Mouse (Mus musculus): ENCODE measurements around the gene Med12l. TPM values are rescaled to one million over a fixed set of nuclear protein-coding genes. Genes with fewer than 3 reads are reported as not detected.
"Not testable (repeated sequence)": the region's sequence is repeated elsewhere in the genome, so short reads cannot be mapped to it uniquely, and the experiment has no call there.

Med12l gene
- total RNA-seq, 2 experiments from 2014 or later = 8.7 to 9.7 TPM

- intact Hi-C loops (cut with DNase I) = no loop called here
- DNase-seq = no peak
Measured at GRCm38 (mm10) chr3:59131966-59132365, 126.3 kb downstream of the Med12l start.

- intact Hi-C loops (cut with DNase I) = no loop called here
- DNase-seq = no peak
Measured at GRCm38 (mm10) chr3:59133189-59133588, 127.6 kb downstream of the Med12l start.

- intact Hi-C loops (cut with DNase I) = no loop called here
Measured at GRCm38 (mm10) chr3:59135911-59136653, 130.5 kb downstream of the Med12l start.

GRCm38 (mm10) chr3:59138946-59139468 is 133.4 kb downstream of the Med12l start:
- intact Hi-C loops (cut with DNase I) = no loop called here
- DNase-seq = no peak

More at GRCm38 (mm10) chr3:59135911-59136653, 130.5 kb downstream of the Med12l start:
- DNase-seq = no peak

GRCm38 (mm10) chr3:59139651-59140051 is 134.0 kb downstream of the Med12l start:
- no peak for DNase-seq
- intact Hi-C loops (cut with DNase I) = no loop called here

- DNase-seq = no peak
- intact Hi-C loops (cut with DNase I) = no loop called here
Measured at GRCm38 (mm10) chr3:59140115-59140514, 134.5 kb downstream of the Med12l start.

- DNase-seq; intact Hi-C loops (cut with DNase I): not testable (repeated sequence)
Measured at GRCm38 (mm10) chr3:59140941-59141340, 135.3 kb downstream of the Med12l start.

- intact Hi-C loops (cut with DNase I) = no loop called here
Measured at GRCm38 (mm10) chr3:59141507-59142305, 136.1 kb downstream of the Med12l start.

GRCm38 (mm10) chr3:59145194-59145593 is 139.6 kb downstream of the Med12l start:
- intact Hi-C loops (cut with DNase I) = no loop called here
- DNase-seq = no peak

More at GRCm38 (mm10) chr3:59141507-59142305, 136.1 kb downstream of the Med12l start:
- no peak for DNase-seq

- intact Hi-C loops (cut with DNase I) = no loop called here
- DNase-seq = no peak
Measured at GRCm38 (mm10) chr3:59149646-59150045, 144.0 kb downstream of the Med12l start.

- no peak for DNase-seq
- intact Hi-C loops (cut with DNase I) = no loop called here
Measured at GRCm38 (mm10) chr3:59150624-59151023, 145.0 kb downstream of the Med12l start.

GRCm38 (mm10) chr3:59153424-59153823 is 147.8 kb downstream of the Med12l start, which contains the start of gene P2ry14:
Gene P2ry14, minus strand, starts transcription at chr3:59153618.
- intact Hi-C loops (cut with DNase I) = no loop called here
- DNase-seq = no peak

- no peak for DNase-seq
- intact Hi-C loops (cut with DNase I) = no loop called here
Measured at GRCm38 (mm10) chr3:59154888-59155287, 149.3 kb downstream of the Med12l start.

GRCm38 (mm10) chr3:59155404-59155803 is 149.8 kb downstream of the Med12l start:
- intact Hi-C loops (cut with DNase I) = no loop called here
- DNase-seq = no peak

GRCm38 (mm10) chr3:59157048-59157447 is 151.4 kb downstream of the Med12l start:
- intact Hi-C loops (cut with DNase I) = no loop called here
- DNase-seq = no peak

- intact Hi-C loops (cut with DNase I) = no loop called here
- DNase-seq = no peak
Measured at GRCm38 (mm10) chr3:59160465-59160864, 154.8 kb downstream of the Med12l start.

GRCm38 (mm10) chr3:59167417-59168054 is 161.9 kb downstream of the Med12l start:
- no peak for DNase-seq
- intact Hi-C loops (cut with DNase I) = loop anchor here (5.0 kb wide), 1 partner anchor 90 kb away; no protein-coding TSS in a partner anchor

GRCm38 (mm10) chr3:59168476-59168875 is 162.9 kb downstream of the Med12l start:
- intact Hi-C loops (cut with DNase I) = loop anchor here (5.0 kb wide), 1 partner anchor 91 kb away; no protein-coding TSS in a partner anchor

GRCm38 (mm10) chr3:59169215-59169614 is 163.6 kb downstream of the Med12l start:
- intact Hi-C loops (cut with DNase I) = loop anchor here (5.0 kb wide), 1 partner anchor 92 kb away; no protein-coding TSS in a partner anchor
- DNase-seq = no peak

More at GRCm38 (mm10) chr3:59168476-59168875, 162.9 kb downstream of the Med12l start:
- DNase-seq = no peak

- intact Hi-C loops (cut with DNase I) = loop anchor here (5.0 kb wide), 2 partner anchors 48 to 93 kb away; no protein-coding TSS in a partner anchor
- DNase-seq = no peak
Measured at GRCm38 (mm10) chr3:59169921-59170627, 164.4 kb downstream of the Med12l start.

Measured in heart, postnatal 14 days (tissue).